Mouse (Mus musculus): ENCODE measurements around the gene Adcy2. TPM values are rescaled to one million over a fixed set of nuclear protein-coding genes. Genes with fewer than 3 reads are reported as not detected.

Gene Adcy2
- 0.53 TPM for polyA plus RNA-seq (2014; fragmentation: Illumina TruSeq; extraction: RNeasy Lipid Tissue Mini Kit (QIAGEN cat#74804); ENCODE audit: low read depth, low replicate concordance)

GRCm38 (mm10) chr13:68998918-68999801 lies at the start of gene Adcy2:
TSS of gene Adcy2 (minus strand) at chr13:68999541.

GRCm38 (mm10) chr13:68597199-68597598 lies 402.1 kb downstream of the Adcy2 start, which contains the start of gene 1700001L19Rik:
TSS of gene 1700001L19Rik (plus strand) at chr13:68597421.

GRCm38 (mm10) chr13:68581747-68582516 lies 417.4 kb downstream of the Adcy2 start, which contains the start of the genes Mtrr and Fastkd3:
TSS of gene Mtrr (minus strand) at chr13:68582149.
TSS of gene Fastkd3 (plus strand) at chr13:68582234.

Measured in adipose tissue, adult 10 weeks (tissue).